Mouse (Mus musculus) heart, adult 2 months (tissue): ENCODE results near the gene Fam234a. TPM values are rescaled to one million over a fixed set of nuclear protein-coding genes. Genes with fewer than 3 reads are reported as not detected.

Experiments
- DNase-seq, 2 experiments: peaks; one replicate each; pipeline ENCODE4 v3.0.0; 2021
- H3K27ac ChIP-seq: fragments of 200-600 bp; 2 replicates; pipeline ENCODE4 v1.8.1; 2022
- H3K27me3 ChIP-seq: fragments of 200-500 bp; 2 replicates; pipeline ENCODE4 v1.6.1; 2012; ENCODE audit warnings: mild to moderate bottlenecking, low read length, inconsistent platforms, mixed read lengths; ENCODE audit not compliant: control insufficient read depth, insufficient read depth
- H3K36me3 ChIP-seq: fragments of 200-500 bp; 2 replicates; pipeline ENCODE4 v1.6.1; 2012; ENCODE audit warnings: low read length, inconsistent platforms; ENCODE audit not compliant: control insufficient read depth, insufficient read depth
- H3K4me1 ChIP-seq: fragments of 200-500 bp; 2 replicates; pipeline ENCODE4 v1.6.1; 2011; ENCODE audit warnings: low read length; ENCODE audit not compliant: control insufficient read depth, insufficient read depth
- H3K4me3 ChIP-seq: fragments of 200-600 bp; 2 replicates; pipeline ENCODE4 v1.8.1; 2022
- H3K79me2 ChIP-seq: fragments of 200-500 bp; replicated peaks from 2 replicates; pipeline ENCODE4 v1.6.1; 2012; ENCODE audit warnings: mild to moderate bottlenecking, inconsistent platforms, low read length, moderate library complexity, mixed read lengths; ENCODE audit not compliant: control insufficient read depth, insufficient read depth
- H3K9ac ChIP-seq: fragments of 200-500 bp; 2 replicates; pipeline ENCODE4 v1.6.1; 2012; ENCODE audit warnings: low read depth, mild to moderate bottlenecking, control low read depth, inconsistent platforms, low read length, mixed read lengths
- CTCF ChIP-seq: fragments of 200-600 bp; IDR thresholded peaks from 2 replicates; pipeline ENCODE4 v1.8.1; 2022; ENCODE audit warnings: antibody characterized with exemption, mild to moderate bottlenecking, moderate library complexity
- EP300 ChIP-seq: fragments of 200-500 bp; IDR thresholded peaks from 2 replicates; pipeline ENCODE4 v1.6.1; 2011; ENCODE audit warnings: low read depth, low read length, control low read depth; ENCODE audit not compliant: insufficient read depth
- POLR2A ChIP-seq: fragments of 200-500 bp; IDR thresholded peaks from 2 replicates; pipeline ENCODE4 v1.6.1; 2011; ENCODE audit warnings: mild to moderate bottlenecking, low read depth, low read length, control low read depth; ENCODE audit not compliant: insufficient read depth
- WGBS: fragments of 180-500 bp; shearing (Covaris S2); methylation state at CpG from one replicate; pipeline ENCODE4 v1.1.7; 2018; 5-methylcytosine and 5-hydroxymethylcytosine counted together
- intact Hi-C: fragments of 180-260 bp; cut with DNase I; formaldehyde crosslinking; loops from one replicate; pipeline ENCODE4 v1.15.1; 2025
- polyA plus RNA-seq: library from polyadenylated mRNA; depleted of rRNA; stranded (reverse); fragments of >200 nt; gene quantifications from 2 replicates; pipeline ENCODE4 v1.2.3, GENCODE M21; 2012
- total RNA-seq, 2 experiments: library from RNA; stranded (reverse); gene quantifications; 2 replicates each; pipeline ENCODE4 v1.2.3; 2021

The Fam234a gene
- total and polyA plus RNA-seq, 3 experiments = 93.1 to 128 (median 113) TPM

DNA sequence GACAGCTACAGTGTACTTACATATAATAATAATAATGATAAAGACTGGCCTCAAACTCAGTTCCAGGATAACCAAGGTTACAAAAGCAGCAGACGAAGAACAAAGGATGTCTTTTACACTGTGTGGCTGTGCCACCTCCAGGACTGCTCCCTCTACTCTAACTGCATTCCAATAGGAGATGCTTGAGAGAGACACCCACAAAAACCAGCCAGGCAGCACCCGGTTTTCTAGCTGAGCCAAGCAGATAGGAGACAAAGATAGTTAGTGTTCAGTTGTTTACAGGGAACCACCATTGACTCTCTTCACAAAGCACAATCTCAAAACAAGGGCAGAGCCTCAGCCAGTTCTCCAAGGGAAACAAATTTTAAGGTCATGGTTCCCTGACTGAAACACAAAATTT lies 4.5 kb downstream of the Fam234a start:
- no peak for DNase-seq
- no peak overlapping the region for H3K9ac ChIP-seq
- H3K36me3 ChIP-seq = peaks cover 2% of the 10 kb centered on the region; the same call in 1 of the 2 replicates
- intact Hi-C loops = no loop called here
- H3K4me3 ChIP-seq = no peak overlapping the region
- 44% methylated on average over 2 of the region's 2 CpGs for WGBS
- no peak overlapping the region for H3K27ac ChIP-seq
- H3K27me3 ChIP-seq = no peaks in the 10 kb centered on the region
- peaks cover 1% of the 10 kb centered on the region; the same call in 1 of the 2 replicates for H3K79me2 ChIP-seq
- H3K4me1 ChIP-seq = peaks cover 6% of the 10 kb centered on the region; the same call in 1 of the 2 replicates
- TF ChIP-seq CTCF (no peak), EP300 (no peak), POLR2A (no peak)

DNA sequence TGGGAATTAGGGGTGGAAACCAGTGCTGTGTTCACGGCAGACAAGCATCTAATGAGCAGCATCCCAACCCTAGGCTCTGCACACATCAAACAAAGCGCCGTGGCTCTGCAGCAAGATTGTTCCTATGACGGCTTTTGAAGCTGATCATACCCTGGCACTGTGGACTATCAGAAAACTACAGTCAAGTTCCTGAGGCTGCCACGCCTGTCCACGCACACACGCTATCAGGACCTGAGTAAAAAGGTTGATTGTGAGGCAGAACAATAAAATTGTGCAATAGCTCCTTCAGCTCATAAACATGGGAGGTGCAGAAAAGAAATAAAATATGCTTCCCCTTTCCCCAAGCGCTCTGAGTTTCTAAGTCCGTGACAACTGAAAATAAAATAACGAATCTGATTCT lies 6.4 kb downstream of the Fam234a start:
- no peak for DNase-seq
- TF ChIP-seq CTCF (no peak), POLR2A (no peak), EP300 (no peak)
- Histone ChIP-seq H3K27me3 (no peaks in the 10 kb centered on the region), H3K9ac (no peak overlapping the region), H3K4me1 (peaks cover 3% of the 10 kb centered on the region; the same call in 1 of the 2 replicates), H3K36me3 (peaks cover 2% of the 10 kb centered on the region; the same call in 1 of the 2 replicates), H3K4me3 (no peak overlapping the region), H3K27ac (no peak overlapping the region), H3K79me2 (peaks cover 1% of the 10 kb centered on the region; the same call in 1 of the 2 replicates)
- intact Hi-C loops = no loop called here
- WGBS = 83% methylated on average over 10 of the region's 10 CpGs

DNA sequence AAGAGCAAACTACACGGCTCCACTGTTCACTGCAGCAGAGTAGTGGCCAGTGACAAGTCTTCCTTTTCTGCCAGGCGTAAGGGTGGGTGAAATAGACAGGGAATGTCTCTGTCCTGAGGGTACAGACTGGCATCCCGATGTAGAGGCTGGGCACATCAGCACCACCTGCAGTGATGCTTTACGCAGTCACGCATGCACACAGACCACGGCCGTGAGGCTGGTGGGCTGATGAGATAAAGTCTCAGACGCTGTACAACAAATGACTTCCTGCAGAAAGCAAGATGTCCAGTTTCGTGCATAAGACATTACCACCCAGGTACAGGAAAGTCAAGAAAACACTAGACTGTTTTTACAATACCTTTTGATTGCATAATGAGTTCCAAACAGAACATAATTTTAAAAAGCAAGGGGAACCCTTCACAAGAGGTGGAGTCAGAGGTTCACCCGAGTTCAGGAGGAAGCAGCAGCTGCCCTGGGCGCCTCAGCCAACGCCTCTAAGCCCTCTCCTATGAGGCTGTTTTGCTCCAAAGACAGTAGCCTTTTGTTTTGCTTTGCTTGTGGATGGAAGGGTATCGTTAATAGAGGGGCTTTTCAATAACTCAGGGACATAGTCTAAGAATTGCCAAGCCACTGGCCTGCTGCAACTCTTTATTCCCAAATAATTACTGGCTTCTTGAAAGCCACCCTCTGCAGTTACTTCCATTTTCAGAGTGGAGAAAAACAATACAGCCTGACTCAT lies 8.8 kb downstream of the Fam234a start:
- peak in 1 of 2 experiments; percentile 20 for DNase-seq
- no peak for TF ChIP-seq POLR2A
- TF ChIP-seq EP300 = no peak
- no peak for TF ChIP-seq CTCF

DNA sequence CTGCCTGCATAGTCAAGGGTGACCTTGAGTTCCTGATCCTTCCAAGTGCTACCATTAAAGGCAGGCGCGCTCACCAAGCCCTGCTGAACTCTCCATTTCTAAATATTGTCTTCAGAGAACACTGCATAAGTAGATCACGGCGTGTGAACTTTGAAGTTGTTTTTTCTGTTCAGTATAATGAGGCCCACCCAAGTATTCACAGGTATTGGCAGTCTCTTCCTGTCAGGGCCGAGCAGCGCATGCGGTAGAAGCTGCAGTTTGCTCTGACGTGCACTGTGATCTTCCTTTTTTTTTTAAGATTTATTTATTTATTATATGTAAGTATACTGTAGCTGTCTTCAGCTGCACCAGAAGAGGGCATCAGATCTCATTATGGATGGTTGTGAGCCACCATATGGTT lies 9.7 kb downstream of the Fam234a start:
- TF ChIP-seq CTCF (no peak), POLR2A (no peak), EP300 (no peak)
- Histone ChIP-seq H3K36me3 (peaks cover 2% of the 10 kb centered on the region; the same call in 1 of the 2 replicates), H3K9ac (no peak overlapping the region), H3K79me2 (peaks cover 7% of the 10 kb centered on the region; the same call in 1 of the 2 replicates), H3K4me3 (no peak overlapping the region), H3K27ac (no peak overlapping the region), H3K27me3 (no peaks in the 10 kb centered on the region), H3K4me1 (peaks cover 1% of the 10 kb centered on the region; the same call in 1 of the 2 replicates)
- intact Hi-C loops = no loop called here
- no peak for DNase-seq
- WGBS = 87% methylated on average over 8 of the region's 8 CpGs

More for the DNA sequence above, 8.8 kb downstream of the Fam234a start:
- H3K4me1 ChIP-seq = peaks cover 1% of the 10 kb centered on the region; the same call in 1 of the 2 replicates
- WGBS = 55% methylated on average over 13 of the region's 13 CpGs
- H3K27ac ChIP-seq = peak overlapping the region; percentile 3
- no peak overlapping the region for H3K9ac ChIP-seq
- H3K4me3 ChIP-seq = no peak overlapping the region
- peaks cover 4% of the 10 kb centered on the region; the same call in 1 of the 2 replicates for H3K79me2 ChIP-seq
- intact Hi-C loops = no loop called here
- H3K36me3 ChIP-seq = peaks cover 2% of the 10 kb centered on the region; the same call in 1 of the 2 replicates
- H3K27me3 ChIP-seq = no peaks in the 10 kb centered on the region

DNA sequence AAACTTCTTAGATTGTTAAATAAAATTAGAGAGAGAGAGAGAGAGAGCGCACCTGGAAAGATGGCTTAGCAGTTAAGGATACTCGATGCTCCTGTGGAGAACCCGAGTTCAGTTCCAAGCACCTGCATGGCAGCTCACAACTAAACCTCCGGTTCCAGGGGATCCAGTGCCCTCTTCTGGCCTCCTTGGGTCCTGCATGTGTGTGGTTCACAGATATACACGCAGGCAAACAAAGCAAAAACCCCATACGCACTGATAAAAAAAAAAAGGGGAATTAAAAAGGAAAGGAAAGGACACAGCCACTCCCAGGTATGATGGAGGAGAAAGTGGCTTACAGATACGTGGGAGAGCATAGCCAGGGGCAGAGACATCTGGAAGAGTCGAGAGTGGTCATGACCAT lies 11.2 kb downstream of the Fam234a start:
- H3K4me1 ChIP-seq = 0 out of 2 replicates have a peak, but pooled peaks cover 1% of the 10 kb centered on the region
- no peak overlapping the region for H3K9ac ChIP-seq
- H3K27me3 ChIP-seq = no peaks in the 10 kb centered on the region
- WGBS = 78% methylated on average over 8 of the region's 8 CpGs
- TF ChIP-seq CTCF = peak; percentile 38
- TF ChIP-seq EP300 = no peak
- intact Hi-C loops = no loop called here
- H3K4me3 ChIP-seq = no peak overlapping the region
- DNase-seq = no peak
- H3K27ac ChIP-seq = no peak overlapping the region
- H3K79me2 ChIP-seq = peaks cover 6% of the 10 kb centered on the region; the same call in 1 of the 2 replicates
- H3K36me3 ChIP-seq = peaks cover 2% of the 10 kb centered on the region; the same call in 1 of the 2 replicates

DNA sequence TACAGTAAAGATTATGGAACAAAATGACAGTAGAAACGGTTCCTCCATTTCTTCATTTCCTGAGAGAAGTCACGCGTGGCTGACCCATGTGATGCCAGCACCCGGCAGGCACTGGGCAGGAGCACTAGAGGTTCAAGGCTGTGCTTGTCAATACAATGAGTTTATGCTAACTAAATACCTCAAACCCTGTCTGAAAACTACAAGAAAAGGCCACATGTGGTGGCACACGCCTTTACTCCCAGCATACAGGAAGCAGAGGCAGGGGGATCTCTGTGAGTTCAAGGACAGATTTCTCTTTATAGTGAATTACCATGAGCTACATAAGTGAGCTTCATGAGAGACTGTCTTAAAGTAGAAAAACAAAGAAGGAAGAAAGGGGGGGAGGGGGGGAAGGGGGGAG lies 12.9 kb downstream of the Fam234a start:
- H3K79me2 ChIP-seq = 0 out of 2 replicates have a peak, but pooled peaks cover 6% of the 10 kb centered on the region
- no peak overlapping the region for H3K9ac ChIP-seq
- 0 out of 2 replicates have a peak, but pooled peaks cover 1% of the 10 kb centered on the region for H3K4me1 ChIP-seq
- H3K4me3 ChIP-seq = no peak overlapping the region
- DNase-seq = no peak
- intact Hi-C loops = no loop called here
- peaks cover 2% of the 10 kb centered on the region; the same call in 1 of the 2 replicates for H3K36me3 ChIP-seq
- H3K27me3 ChIP-seq = no peaks in the 10 kb centered on the region
- TF ChIP-seq CTCF = no peak
- TF ChIP-seq EP300 = no peak
- no peak for TF ChIP-seq POLR2A
- no peak overlapping the region for H3K27ac ChIP-seq
- 79% methylated on average over 5 of the region's 5 CpGs for WGBS
